Mouse (Mus musculus) adrenal gland, postnatal 4 days (tissue): ENCODE results near the gene Lsm3. TPM values are rescaled to one million over a fixed set of nuclear protein-coding genes. Genes with fewer than 3 reads are reported as not detected.

Experiments
- DNase-seq, 2 experiments: peaks; one replicate each; pipeline ENCODE4 v3.0.0; 2021 to 2022; ENCODE audit warnings: low spot score in 2 of 2, mixed read lengths in 2 of 2
- total RNA-seq, 2 experiments: library from RNA; stranded (reverse); gene quantifications; 2 replicates each; pipeline ENCODE4 v1.2.3; 2021

Lsm3 gene
- total RNA-seq, 2 experiments from 2014 or later = 58.6 to 62.8 TPM

- no peak for DNase-seq
These were observed 7.7 kb upstream of the Lsm3 start for GRCm38 (mm10) chr6:91508041-91508440.

- peak; percentile 60 to 61 for DNase-seq
These were observed 6.4 kb upstream of the Lsm3 start for GRCm38 (mm10) chr6:91509326-91509725.

GRCm38 (mm10) chr6:91510211-91510610 lies 5.5 kb upstream of the Lsm3 start:
- DNase-seq = no peak

GRCm38 (mm10) chr6:91514135-91514534 lies 1.6 kb upstream of the Lsm3 start:
- no peak for DNase-seq

GRCm38 (mm10) chr6:91514737-91515362 lies 878 bp upstream of the Lsm3 start:
- no peak for DNase-seq

GRCm38 (mm10) chr6:91518454-91519020 lies 2.8 kb downstream of the Lsm3 start:
- DNase-seq = no peak

- no peak for DNase-seq
These were observed 7.1 kb downstream of the Lsm3 start for GRCm38 (mm10) chr6:91522816-91523215.

- no peak for DNase-seq
These were observed 9.8 kb downstream of the Lsm3 start for GRCm38 (mm10) chr6:91525544-91525943.

- no peak for DNase-seq
These were observed 11.6 kb downstream of the Lsm3 start for GRCm38 (mm10) chr6:91527227-91527860.

- no peak for DNase-seq
These were observed 12.5 kb downstream of the Lsm3 start for GRCm38 (mm10) chr6:91528265-91528664.

GRCm38 (mm10) chr6:91530673-91531072 lies 14.9 kb downstream of the Lsm3 start:
- DNase-seq = no peak

- no peak for DNase-seq
These were observed 15.5 kb downstream of the Lsm3 start for GRCm38 (mm10) chr6:91531276-91531675.

- no peak for DNase-seq
These were observed 16.9 kb downstream of the Lsm3 start for GRCm38 (mm10) chr6:91532661-91533060.

- no peak for DNase-seq
These were observed 17.6 kb downstream of the Lsm3 start for GRCm38 (mm10) chr6:91533359-91533758.

- DNase-seq = no peak
These were observed 18.0 kb downstream of the Lsm3 start for GRCm38 (mm10) chr6:91533771-91534170.

- DNase-seq = no peak
These were observed 18.5 kb downstream of the Lsm3 start for GRCm38 (mm10) chr6:91534268-91534667.

GRCm38 (mm10) chr6:91535231-91535630 lies 19.5 kb downstream of the Lsm3 start:
- no peak for DNase-seq

- DNase-seq = no peak
These were observed 20.5 kb downstream of the Lsm3 start for GRCm38 (mm10) chr6:91536047-91536765.

GRCm38 (mm10) chr6:91541276-91541675 lies 25.5 kb downstream of the Lsm3 start:
- DNase-seq = no peak

GRCm38 (mm10) chr6:91543056-91543455 lies 27.3 kb downstream of the Lsm3 start:
- DNase-seq = no peak

GRCm38 (mm10) chr6:91546241-91546884 lies 30.6 kb downstream of the Lsm3 start:
- no peak for DNase-seq

GRCm38 (mm10) chr6:91547313-91547712 lies 31.6 kb downstream of the Lsm3 start:
- DNase-seq = no peak
